8 mouse cellular contexts compared by ENCODE assay signal in genomic region chr6:125690057-125690703, GRCm38 (mm10). TPM values are rescaled to one million over a fixed set of nuclear protein-coding genes. Genes with fewer than 3 reads are reported as not detected.
A peak's percentile ranks its signal among the peaks of the same experiment; 100 is the strongest.
DNase-seq lines count a peak whose midpoint lies in the region; ATAC-seq and TF ChIP-seq lines count a peak whose summit lies in the region.
"Had no signal": no experiment of that assay in that cellular context is flagged by ENCODE, and none has a peak within 500 bp of the region (broad histone marks: within the 10 kb centered on the region; RNA-seq: fewer than 3 reads in every experiment).

Gene Ano2 (plus strand): TSS chr6:125690419.

- H3K9ac ChIP-seq in forebrain, embryonic 11.5 days (ENCODE audit: low read length) = peak within 1 kb of the TSS; percentile 12; the same call in 1 of the 2 replicates
- H3K9ac ChIP-seq in limb, embryonic 15.5 days = no peak within 1 kb of the TSS
- no peak within 1 kb of the TSS for H3K9ac ChIP-seq in stomach, postnatal 0 days (ENCODE audit: low read length)

- no peak for TF ChIP-seq EP300 in stomach, postnatal 0 days (optimal IDR thresholded peaks at IDR 0.05)

- intact Hi-C loops in left cerebral cortex, adult 2 months (cut with DNase I) = no loop called here
- intact Hi-C loops in gastrocnemius, postnatal 14 days (cut with DNase I; ENCODE audit: low total_unique reads) = no loop called here

- WGBS in forebrain, embryonic 11.5 days = under 1% methylated on average over 20 of the region's 20 CpGs
- WGBS in limb, embryonic 15.5 days = under 1% methylated on average over 20 of the region's 20 CpGs
- 1% methylated on average over 18 of the region's 20 CpGs for WGBS in stomach, postnatal 0 days

- H3K27me3 ChIP-seq in forebrain, embryonic 11.5 days (ENCODE audit: control insufficient read depth, insufficient read depth, low read length) = no peaks in the 10 kb centered on the region
- H3K27me3 ChIP-seq in limb, embryonic 15.5 days = peaks cover 23% of the 10 kb centered on the region
- no peaks in the 10 kb centered on the region for H3K27me3 ChIP-seq in stomach, postnatal 0 days (ENCODE audit: control insufficient read depth, insufficient read depth, low read length)

- H3K4me3 ChIP-seq in left cerebral cortex, adult 2 months = peak within 1 kb of the TSS; percentile 18
- peak within 1 kb of the TSS; percentile 3; the same call in 1 of the 2 replicates for H3K4me3 ChIP-seq in forebrain, embryonic 11.5 days (ENCODE audit: low read depth, low read length)
- peak within 1 kb of the TSS; percentile 27 for H3K4me3 ChIP-seq in limb, embryonic 15.5 days
- H3K4me3 ChIP-seq in stomach, postnatal 0 days (ENCODE audit: low read depth, low read length) = no peak within 1 kb of the TSS

- H3K27ac ChIP-seq in left cerebral cortex, adult 2 months = no peak within 1 kb of the TSS
- no peak within 1 kb of the TSS for H3K27ac ChIP-seq in forebrain, embryonic 11.5 days (ENCODE audit: low read depth, low read length)
- no peak within 1 kb of the TSS for H3K27ac ChIP-seq in limb, embryonic 15.5 days
- no peak within 1 kb of the TSS for H3K27ac ChIP-seq in stomach, postnatal 0 days (replicated peaks)

- peak in 1 of 2 experiments; percentile 15 for DNase-seq in left cerebral cortex, adult 2 months (ENCODE audit: extremely low spot score in 1 of 2, low spot score in 2 of 2)
- no peak for DNase-seq in left cerebral cortex, adult 18-20 months (ENCODE audit: low spot score in 2 of 2)
- DNase-seq in cerebellum, postnatal 10 days = peak; percentile 85 to 91
- DNase-seq in forebrain, embryonic 11.5 days (ENCODE audit: low spot score) = no peak
- DNase-seq in stomach, postnatal 0 days (ENCODE audit: low spot score) = peak; percentile 18
- DNase-seq in gastrocnemius, postnatal 14 days = no peak

- ATAC-seq in forebrain, embryonic 11.5 days (replicated peaks; ENCODE audit: low FRiP score) = peak; percentile 58
- no peak for ATAC-seq in limb, embryonic 15.5 days (ENCODE audit: insufficient number of reproducible peaks, low FRiP score, low TSS enrichment, low read depth)
- ATAC-seq in stomach, postnatal 0 days (ENCODE audit: low FRiP score, low TSS enrichment) = no peak

- H3K4me2 ChIP-seq in forebrain, embryonic 11.5 days (ENCODE audit: low read depth, low read length, severe bottlenecking) = peak within 1 kb of the TSS; percentile 40
- H3K4me2 ChIP-seq in limb, embryonic 15.5 days = peak within 1 kb of the TSS; percentile 48
- H3K4me2 ChIP-seq in stomach, postnatal 0 days (replicated peaks; ENCODE audit: low read depth) = peak within 1 kb of the TSS; percentile 39; the same call in 1 of the 2 replicates

- H3K9me3 ChIP-seq in forebrain, embryonic 11.5 days (ENCODE audit: control insufficient read depth, low read length) = no peaks in the 10 kb centered on the region
- H3K9me3 ChIP-seq in limb, embryonic 15.5 days = no peaks in the 10 kb centered on the region
- H3K9me3 ChIP-seq in stomach, postnatal 0 days (ENCODE audit: control insufficient read depth, low read length) = no peaks in the 10 kb centered on the region

- no peak for TF ChIP-seq CTCF in left cerebral cortex, adult 2 months (IDR thresholded peaks at IDR 0.05)
- TF ChIP-seq CTCF in stomach, postnatal 0 days (IDR thresholded peaks at IDR 0.05; ENCODE audit: low read depth) = no peak

- H3K36me3 ChIP-seq in forebrain, embryonic 11.5 days (ENCODE audit: control insufficient read depth, insufficient read depth, low read length) = no peaks in the 10 kb centered on the region
- no peaks in the 10 kb centered on the region for H3K36me3 ChIP-seq in limb, embryonic 15.5 days
- no peaks in the 10 kb centered on the region for H3K36me3 ChIP-seq in stomach, postnatal 0 days (ENCODE audit: control insufficient read depth, insufficient read depth, low read length)

- 0 out of 2 replicates have a peak, but pooled peaks cover 2% of the 10 kb centered on the region for H3K4me1 ChIP-seq in forebrain, embryonic 11.5 days (replicated peaks; ENCODE audit: control insufficient read depth, insufficient read depth, low read length)
- H3K4me1 ChIP-seq in limb, embryonic 15.5 days = peaks cover 9% of the 10 kb centered on the region
- no peaks in the 10 kb centered on the region for H3K4me1 ChIP-seq in stomach, postnatal 0 days (replicated peaks; ENCODE audit: control insufficient read depth, insufficient read depth)

RNA-seq across cellular contexts. Expression of gene Ano2, which starts in this region (rescaled TPM):
- 1 to 10 TPM; 4.5 to 4.8 TPM for total RNA-seq in left cerebral cortex, adult 2 months (2021)
- 1 to 10 TPM; 5.3 to 7.1 TPM for total RNA-seq in left cerebral cortex, adult 18-20 months (2021)
- polyA plus RNA-seq in forebrain, embryonic 11.5 days (2014; fragmentation: Nextera tagmentation; extraction: Ambion mirVana) = 0.28 and 0.44 TPM in 2 replicates
- 0.05 and 0.24 TPM in 2 replicates for polyA plus RNA-seq in limb, embryonic 15.5 days (2015; fragmentation: Nextera tagmentation; extraction: Ambion mirVana)
- 0.17 and 0.24 TPM in 2 replicates for polyA plus RNA-seq in stomach, postnatal 0 days (2015; fragmentation: Nextera tagmentation; extraction: Ambion mirVana)
- total RNA-seq in gastrocnemius, postnatal 14 days (2021) = under 1 TPM; 0.10 to 0.18 TPM
- total RNA-seq: hematopoietic stem cell, adult 5-6 weeks had no signal

Comparison
In these comparisons a context has a peak if more than half of its experiments do, and no peak if none do; other contexts are left out.
1. RNA of gene Ano2 (total RNA-seq): 5.3 to 7.1 TPM in left cerebral cortex, adult 18-20 months and 4.5 to 4.8 TPM in left cerebral cortex, adult 2 months; 0.10 to 0.18 TPM in gastrocnemius, postnatal 14 days; every median in the first group is over 4 times any median in the second.
2. Peak in ATAC-seq, H3K4me3 ChIP-seq, H3K9ac ChIP-seq and H3K4me2 ChIP-seq in forebrain, embryonic 11.5 days; RNA of the gene not detected or under 1 TPM.
3. Peak in DNase-seq and H3K4me2 ChIP-seq in stomach, postnatal 0 days; RNA of the gene not detected or under 1 TPM.
4. DNase-seq: peak in cerebellum, postnatal 10 days (2 of 2); none in left cerebral cortex, adult 18-20 months (0 of 2), forebrain, embryonic 11.5 days (single experiment) and gastrocnemius, postnatal 14 days (single experiment).
5. Peak in every context shown above with its lines, with median percentiles within 50 percentile points of each other: H3K4me2 ChIP-seq.